Mouse (Mus musculus) heart, postnatal 36 days (tissue): ENCODE results near the gene F11r. TPM values are rescaled to one million over a fixed set of nuclear protein-coding genes. Genes with fewer than 3 reads are reported as not detected.
A peak's percentile ranks its signal among the peaks of the same experiment; 100 is the strongest.

Experiments
- DNase-seq, 2 experiments: peaks; one replicate each; pipeline ENCODE4 v3.0.0; 2021 to 2022
- intact Hi-C: fragments of 180-260 bp; cut with DNase I; formaldehyde crosslinking; loops from one replicate; pipeline ENCODE4 v1.15.1; 2025
- total RNA-seq, 2 experiments: library from RNA; stranded (reverse); gene quantifications; 2 replicates each; pipeline ENCODE4 v1.2.3; 2021

Gene F11r
- total RNA-seq, 2 experiments from 2014 or later, result 38.7 to 43.2 TPM

- no peak for DNase-seq
- intact Hi-C loops, result no loop called here
These were observed 2.0 kb upstream of the F11r start for GRCm38 (mm10) chr1:171435288-171435814.

GRCm38 (mm10) chr1:171435974-171436373 is 1.4 kb upstream of the F11r start:
- DNase-seq, result no peak
- intact Hi-C loops, result no loop called here

- DNase-seq, result no peak
- intact Hi-C loops, result loop anchor here (2.0 kb wide), 2 partner anchors 33 to 65 kb away; partner anchors contain the start of gene Alyref2
These were observed 807 bp downstream of the F11r start for GRCm38 (mm10) chr1:171438014-171438670.

- intact Hi-C loops, result loop anchor here (2.0 kb wide), 2 partner anchors 32 to 64 kb away; partner anchors contain the start of gene Alyref2
- no peak for DNase-seq
These were observed 1.7 kb downstream of the F11r start for GRCm38 (mm10) chr1:171439072-171439471.

GRCm38 (mm10) chr1:171440025-171440725 is 2.8 kb downstream of the F11r start:
- DNase-seq, result peak; percentile 70 to 73
- intact Hi-C loops, result no loop called here

- DNase-seq, result no peak
- intact Hi-C loops, result no loop called here
These were observed 4.4 kb downstream of the F11r start for GRCm38 (mm10) chr1:171441466-171442412.

GRCm38 (mm10) chr1:171442413-171442760 is 5.1 kb downstream of the F11r start:
- DNase-seq, result no peak
- intact Hi-C loops, result no loop called here

GRCm38 (mm10) chr1:171445050-171445449 is 7.7 kb downstream of the F11r start:
- DNase-seq, result no peak
- intact Hi-C loops, result no loop called here

- intact Hi-C loops, result no loop called here
- no peak for DNase-seq
These were observed 9.5 kb downstream of the F11r start for GRCm38 (mm10) chr1:171446854-171447253.

- DNase-seq, result no peak
- intact Hi-C loops, result no loop called here
These were observed 10.4 kb downstream of the F11r start for GRCm38 (mm10) chr1:171447692-171448091.

- no peak for DNase-seq
- intact Hi-C loops, result loop anchor here (5.0 kb wide), 1 partner anchor 38 kb away; the partner anchor contains the start of gene Usf1
These were observed 12.7 kb downstream of the F11r start for GRCm38 (mm10) chr1:171450062-171450461.

GRCm38 (mm10) chr1:171451001-171451400 is 13.7 kb downstream of the F11r start:
- intact Hi-C loops, result loop anchor here (5.0 kb wide), 1 partner anchor 39 kb away; the partner anchor contains the start of gene Usf1
- DNase-seq, result no peak

- intact Hi-C loops, result loop anchor here (5.0 kb wide), 1 partner anchor 40 kb away; the partner anchor contains the start of gene Usf1
- DNase-seq, result no peak
These were observed 15.2 kb downstream of the F11r start for GRCm38 (mm10) chr1:171452522-171452921.

GRCm38 (mm10) chr1:171452923-171453322 is 15.6 kb downstream of the F11r start:
- DNase-seq, result peak in 1 of 2 experiments; percentile 24
- intact Hi-C loops, result loop anchor here (5.0 kb wide), 1 partner anchor 41 kb away; the partner anchor contains the start of gene Usf1

- no peak for DNase-seq
- intact Hi-C loops, result loop anchor here (5.0 kb wide), 2 partner anchors 43 to 287 kb away; partner anchors contain the start of gene Usf1
These were observed 17.6 kb downstream of the F11r start for GRCm38 (mm10) chr1:171454926-171455325.

- DNase-seq, result no peak
- intact Hi-C loops, result loop anchor here (5.0 kb wide), 1 partner anchor 285 kb away; no protein-coding TSS in a partner anchor
These were observed 20.2 kb downstream of the F11r start for GRCm38 (mm10) chr1:171457568-171457967.

GRCm38 (mm10) chr1:171459791-171460190 is 22.5 kb downstream of the F11r start:
- DNase-seq, result no peak
- intact Hi-C loops, result loop anchor here (5.0 kb wide), 1 partner anchor 283 kb away; no protein-coding TSS in a partner anchor

GRCm38 (mm10) chr1:171460551-171461503 is 23.5 kb downstream of the F11r start:
- DNase-seq, result no peak
- intact Hi-C loops, result no loop called here

GRCm38 (mm10) chr1:171463133-171463532 is 25.8 kb downstream of the F11r start:
- intact Hi-C loops, result no loop called here
- DNase-seq, result no peak
